Mouse (Mus musculus) R1 (cell line): ENCODE measurements around the gene Fam234a.

Experiments used
- DNase-seq: peaks from one replicate; pipeline ENCODE4 v3.0.0-alpha.2; 2018; ENCODE audit warnings: low read depth, low spot score

Fam234a gene

DNA sequence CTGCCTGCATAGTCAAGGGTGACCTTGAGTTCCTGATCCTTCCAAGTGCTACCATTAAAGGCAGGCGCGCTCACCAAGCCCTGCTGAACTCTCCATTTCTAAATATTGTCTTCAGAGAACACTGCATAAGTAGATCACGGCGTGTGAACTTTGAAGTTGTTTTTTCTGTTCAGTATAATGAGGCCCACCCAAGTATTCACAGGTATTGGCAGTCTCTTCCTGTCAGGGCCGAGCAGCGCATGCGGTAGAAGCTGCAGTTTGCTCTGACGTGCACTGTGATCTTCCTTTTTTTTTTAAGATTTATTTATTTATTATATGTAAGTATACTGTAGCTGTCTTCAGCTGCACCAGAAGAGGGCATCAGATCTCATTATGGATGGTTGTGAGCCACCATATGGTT is 9.7 kb downstream of the Fam234a start:
- DNase-seq = no peak

DNA sequence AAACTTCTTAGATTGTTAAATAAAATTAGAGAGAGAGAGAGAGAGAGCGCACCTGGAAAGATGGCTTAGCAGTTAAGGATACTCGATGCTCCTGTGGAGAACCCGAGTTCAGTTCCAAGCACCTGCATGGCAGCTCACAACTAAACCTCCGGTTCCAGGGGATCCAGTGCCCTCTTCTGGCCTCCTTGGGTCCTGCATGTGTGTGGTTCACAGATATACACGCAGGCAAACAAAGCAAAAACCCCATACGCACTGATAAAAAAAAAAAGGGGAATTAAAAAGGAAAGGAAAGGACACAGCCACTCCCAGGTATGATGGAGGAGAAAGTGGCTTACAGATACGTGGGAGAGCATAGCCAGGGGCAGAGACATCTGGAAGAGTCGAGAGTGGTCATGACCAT is 11.2 kb downstream of the Fam234a start:
- peak; percentile 79 for DNase-seq

DNA sequence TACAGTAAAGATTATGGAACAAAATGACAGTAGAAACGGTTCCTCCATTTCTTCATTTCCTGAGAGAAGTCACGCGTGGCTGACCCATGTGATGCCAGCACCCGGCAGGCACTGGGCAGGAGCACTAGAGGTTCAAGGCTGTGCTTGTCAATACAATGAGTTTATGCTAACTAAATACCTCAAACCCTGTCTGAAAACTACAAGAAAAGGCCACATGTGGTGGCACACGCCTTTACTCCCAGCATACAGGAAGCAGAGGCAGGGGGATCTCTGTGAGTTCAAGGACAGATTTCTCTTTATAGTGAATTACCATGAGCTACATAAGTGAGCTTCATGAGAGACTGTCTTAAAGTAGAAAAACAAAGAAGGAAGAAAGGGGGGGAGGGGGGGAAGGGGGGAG is 12.9 kb downstream of the Fam234a start:
- peak; percentile 89 for DNase-seq

DNA sequence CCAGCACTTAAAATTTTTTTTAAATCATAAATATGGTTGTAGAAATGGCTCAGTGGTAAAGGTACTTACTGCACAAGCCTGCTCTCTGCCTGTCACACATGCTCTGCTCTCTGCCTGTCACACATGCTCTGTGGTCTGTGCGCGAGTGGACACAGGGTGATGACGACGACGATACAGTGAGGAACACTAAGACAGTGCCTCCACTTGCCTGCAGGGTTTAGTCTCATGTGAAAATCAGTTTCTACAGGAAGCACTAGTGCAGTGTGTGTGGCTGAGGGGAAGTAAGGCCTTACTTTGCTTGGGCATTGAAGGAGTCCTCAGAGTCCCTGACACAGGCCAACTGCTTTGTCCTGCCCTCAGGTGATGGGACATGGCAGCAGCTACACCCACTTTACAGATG is 14.3 kb downstream of the Fam234a start:
- DNase-seq = no peak

DNA sequence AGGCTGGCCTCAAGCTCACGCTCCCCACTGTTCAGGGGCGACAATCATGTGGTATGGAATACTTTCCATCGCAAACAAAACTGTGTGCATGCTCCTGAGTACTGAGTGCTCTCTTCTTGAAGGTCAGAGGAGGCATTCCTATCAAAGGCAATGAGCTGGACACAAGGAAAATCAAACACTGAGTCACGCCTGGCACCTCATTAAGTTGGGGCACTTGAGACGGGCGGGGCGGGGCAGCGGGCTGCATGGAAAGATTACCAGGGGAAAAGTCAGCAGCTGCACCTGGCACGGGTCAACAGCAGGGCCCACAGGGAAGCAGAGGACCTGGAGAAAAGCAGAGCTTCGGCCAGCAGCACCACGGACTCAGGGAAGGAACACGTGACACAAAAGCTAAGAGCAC is 18.9 kb downstream of the Fam234a start:
- no peak for DNase-seq

DNA sequence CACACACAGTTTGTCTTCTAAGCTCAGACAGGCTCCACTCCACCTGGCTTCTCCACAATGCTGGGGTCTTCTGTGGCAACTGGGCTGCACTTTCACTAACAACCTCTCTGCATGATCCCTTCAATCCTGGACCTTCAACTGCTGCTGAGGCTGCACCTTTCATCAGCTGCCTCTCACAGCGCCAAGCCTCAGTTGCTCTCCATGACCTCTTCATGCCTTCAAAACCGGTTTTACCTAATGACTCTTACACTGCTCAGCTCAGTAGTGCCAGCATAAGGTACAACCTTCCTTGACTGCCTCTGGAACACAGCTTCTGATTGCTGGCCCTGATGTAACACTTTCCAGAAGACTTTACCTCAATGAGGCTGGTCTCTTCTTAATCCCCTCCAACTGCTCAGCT is 22.5 kb downstream of the Fam234a start:
- DNase-seq = no peak

DNA sequence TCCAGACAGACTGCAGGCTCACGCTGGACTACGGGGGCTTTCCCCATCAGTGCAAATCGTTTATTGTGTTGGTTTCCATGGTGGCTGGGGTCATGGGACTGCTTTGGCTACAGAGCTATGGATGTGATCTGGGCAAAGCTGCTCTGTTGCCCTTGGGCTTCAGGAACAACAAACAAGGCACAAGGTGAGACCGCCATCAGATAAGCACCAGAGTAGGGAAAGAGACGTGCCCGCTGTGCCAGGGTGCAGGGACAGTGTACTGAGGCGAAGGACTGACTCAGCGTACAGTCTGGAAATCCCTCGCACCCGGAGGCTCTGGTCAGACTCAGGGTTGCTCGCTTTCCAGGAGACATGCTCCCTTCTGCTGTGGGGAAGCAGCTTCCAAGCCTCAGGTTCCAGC is 31.4 kb downstream of the Fam234a start:
- DNase-seq = no peak

DNA sequence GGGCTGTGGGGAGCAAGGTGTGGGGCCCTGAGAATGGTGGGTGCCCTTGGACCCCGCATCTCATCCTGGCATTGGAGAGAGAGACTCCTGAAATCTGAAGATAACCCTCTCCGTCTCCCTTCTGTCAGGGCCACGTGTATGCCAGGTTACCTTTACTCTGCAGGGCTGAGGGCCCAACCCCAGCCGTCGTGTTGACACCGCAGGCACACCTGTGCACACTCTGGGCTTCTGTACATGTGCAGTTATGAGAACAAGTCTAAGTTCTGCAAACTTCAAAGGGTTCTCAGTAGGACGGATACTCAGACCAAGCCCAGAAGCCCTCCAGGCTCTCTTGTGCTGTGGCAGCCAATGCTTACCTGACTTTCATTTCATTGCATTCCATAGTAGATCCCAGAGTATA is 31.8 kb downstream of the Fam234a start:
- DNase-seq = no peak

DNA sequence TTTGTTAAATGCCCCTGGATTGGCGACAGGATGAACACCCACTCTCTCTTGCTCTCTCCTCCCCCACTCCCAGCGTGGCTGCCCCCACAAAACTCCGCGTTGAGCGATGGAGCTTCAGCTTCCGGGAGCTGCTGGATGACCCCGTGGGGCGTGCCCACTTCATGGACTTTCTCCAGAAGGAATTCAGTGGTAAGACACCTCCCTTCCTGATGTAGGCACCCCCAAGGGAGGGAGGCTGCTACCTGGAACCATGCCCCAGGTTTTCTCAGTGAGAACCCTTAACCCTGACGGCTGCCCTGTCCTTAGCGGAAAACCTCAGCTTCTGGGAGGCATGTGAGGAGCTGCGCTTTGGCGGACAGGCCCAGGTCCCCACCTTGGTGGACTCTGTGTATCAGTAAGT is 36.4 kb downstream of the Fam234a start, which contains the start of gene Arhgdig:
Gene Arhgdig (minus strand): TSS at position 101 of the 400 bp plus-strand sequence.
- peak; percentile 33 for DNase-seq

DNA sequence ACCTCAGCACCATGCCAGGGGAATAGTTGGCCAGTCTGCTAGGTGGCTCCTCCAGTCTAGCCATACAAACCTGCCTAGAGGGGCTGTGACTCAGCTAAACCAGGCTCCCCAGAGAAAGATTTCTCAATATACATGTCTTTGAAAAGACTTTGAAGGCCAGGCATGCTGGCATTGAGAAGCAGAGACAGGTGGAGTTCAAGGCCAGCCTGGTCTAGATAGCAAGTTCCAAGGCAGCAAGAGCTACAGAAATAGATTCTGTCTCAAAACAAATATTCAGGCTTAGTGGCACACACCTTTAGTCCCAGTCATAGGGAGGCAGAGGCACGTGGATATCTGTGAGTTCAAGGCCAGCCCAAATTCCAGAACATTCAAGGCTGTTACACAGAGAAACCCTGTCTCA is 37.6 kb downstream of the Fam234a start:
- DNase-seq = peak; percentile 56

DNA sequence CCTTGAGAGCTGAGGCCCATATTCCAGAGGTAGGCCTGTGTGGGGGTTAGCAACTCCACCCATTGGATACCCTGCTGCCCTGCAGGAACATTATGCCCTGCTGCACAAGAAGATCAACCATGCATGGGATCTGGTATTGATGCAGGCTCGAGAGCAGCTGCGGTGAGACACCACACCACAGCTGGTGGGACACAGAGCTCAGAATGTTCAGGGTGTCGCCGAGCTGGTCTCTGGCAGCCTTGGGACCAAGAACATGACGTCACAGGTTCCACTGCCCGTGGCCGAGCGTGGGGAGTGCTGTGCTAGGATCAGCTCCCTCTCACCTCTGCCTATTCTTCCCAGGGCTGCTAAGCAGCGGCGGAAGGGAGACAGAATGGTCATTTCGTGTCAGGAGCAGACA is 39.3 kb downstream of the Fam234a start:
- DNase-seq = no peak

DNA sequence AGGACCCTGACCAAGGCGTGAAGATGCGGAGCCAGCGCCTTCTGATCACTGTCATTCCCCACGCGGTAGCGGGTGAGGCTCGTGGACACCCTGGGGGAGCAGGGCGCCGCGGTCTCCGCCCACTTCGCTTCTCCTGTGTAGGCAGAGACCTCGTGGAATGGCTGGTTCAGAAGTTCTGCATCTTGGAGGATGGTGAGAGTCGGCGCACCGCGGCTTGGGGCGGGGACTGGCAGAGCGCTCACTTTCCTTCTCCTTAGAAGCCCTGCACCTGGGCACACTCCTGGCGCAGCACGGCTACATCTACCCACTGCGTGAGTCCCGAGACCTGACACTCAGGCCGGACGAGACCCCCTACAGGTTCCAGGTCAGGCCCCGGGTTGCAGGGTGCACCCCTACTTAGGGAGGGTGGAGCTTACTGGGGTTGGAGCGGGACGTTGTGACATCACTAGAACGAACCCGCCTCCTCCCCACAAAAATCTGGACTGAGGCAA is 40.7 kb downstream of the Fam234a start:
- DNase-seq = peak; percentile 58

DNA sequence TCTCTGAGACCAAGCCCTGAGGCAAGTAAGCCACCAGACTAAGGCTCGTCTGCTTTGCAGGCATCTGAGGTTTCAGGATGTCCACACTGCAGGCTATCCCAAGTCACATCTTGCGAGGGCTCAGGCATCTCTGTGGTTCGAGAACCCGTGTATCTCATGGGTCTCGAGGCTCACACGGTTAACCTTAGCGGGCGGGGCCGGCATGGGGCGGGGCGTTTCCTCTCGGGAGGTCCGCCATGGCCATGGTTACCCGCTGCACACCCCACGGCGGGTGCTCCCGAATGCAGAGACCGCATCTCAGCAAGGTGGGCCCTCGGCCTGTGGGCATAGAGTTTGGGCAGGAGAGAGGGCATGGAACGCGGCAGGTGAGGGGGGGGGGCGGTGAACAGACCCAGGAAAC is 41.3 kb downstream of the Fam234a start, which contains the start of gene Rgs11:
Gene Rgs11 (plus strand): TSS at position 215 of the 400 bp plus-strand sequence.
- no peak for DNase-seq

DNA sequence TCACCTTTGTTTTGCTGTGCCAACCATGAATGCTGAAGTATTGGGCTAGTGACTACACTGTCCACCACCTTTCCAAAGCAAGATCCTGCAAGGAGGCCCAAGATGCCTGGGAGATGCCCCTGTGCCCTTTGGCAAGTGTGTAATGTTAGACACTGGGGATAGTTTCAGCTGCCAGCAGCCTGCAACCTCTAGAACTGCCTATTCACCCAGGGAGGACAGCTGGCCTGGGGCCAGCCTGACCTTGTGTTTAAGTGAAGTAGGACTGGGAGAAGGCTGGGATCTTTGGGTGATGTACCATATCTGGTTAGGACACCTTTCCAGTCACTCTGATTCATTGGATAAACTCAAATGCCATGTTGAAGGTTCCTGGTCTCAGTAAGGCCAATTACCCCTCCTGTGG is 42.0 kb downstream of the Fam234a start:
- no peak for DNase-seq

DNA sequence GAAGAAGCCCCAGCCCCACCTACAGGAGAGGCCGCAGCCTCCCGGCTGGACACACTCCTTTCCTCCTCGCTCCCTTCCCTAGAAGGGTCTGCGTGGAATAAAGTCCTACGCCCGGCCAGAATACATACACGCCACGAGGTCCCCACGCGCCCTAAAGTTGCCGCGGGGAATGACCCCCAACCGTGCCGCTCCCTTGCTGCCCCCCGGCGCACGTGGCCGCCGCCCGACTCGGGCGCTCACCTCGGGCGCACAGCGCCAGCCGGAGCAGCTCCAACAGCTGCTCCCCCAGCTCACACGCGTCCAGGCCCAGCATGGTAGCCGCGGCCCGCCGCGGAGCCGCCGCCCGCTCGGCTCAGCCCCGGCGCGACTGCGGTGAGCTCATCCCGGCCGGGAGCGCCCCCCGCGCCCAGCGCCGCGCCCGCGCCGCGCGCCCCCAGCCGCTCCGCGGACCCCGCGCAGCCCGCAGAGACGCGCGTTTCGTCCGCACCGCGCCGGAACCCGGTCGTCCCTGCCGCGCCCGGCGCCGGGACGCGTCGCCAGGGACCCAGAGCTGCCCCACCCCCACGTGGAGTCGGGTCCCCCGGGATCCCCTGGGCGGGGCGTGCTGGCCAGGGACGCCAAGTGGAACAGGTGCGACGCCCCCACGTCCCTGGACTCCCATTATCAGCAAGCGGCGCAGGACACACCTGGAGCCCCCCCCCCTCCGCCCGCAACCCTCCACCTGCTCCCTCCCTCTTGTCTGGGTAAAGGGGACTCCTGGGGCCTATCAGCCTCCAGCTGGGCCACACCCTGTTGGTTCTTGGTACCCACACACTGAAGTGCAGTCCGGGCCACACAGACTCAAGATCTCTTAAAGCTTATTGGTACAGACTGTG is 43.0 kb downstream of the Fam234a start:
- peak; percentile 58 for DNase-seq

DNA sequence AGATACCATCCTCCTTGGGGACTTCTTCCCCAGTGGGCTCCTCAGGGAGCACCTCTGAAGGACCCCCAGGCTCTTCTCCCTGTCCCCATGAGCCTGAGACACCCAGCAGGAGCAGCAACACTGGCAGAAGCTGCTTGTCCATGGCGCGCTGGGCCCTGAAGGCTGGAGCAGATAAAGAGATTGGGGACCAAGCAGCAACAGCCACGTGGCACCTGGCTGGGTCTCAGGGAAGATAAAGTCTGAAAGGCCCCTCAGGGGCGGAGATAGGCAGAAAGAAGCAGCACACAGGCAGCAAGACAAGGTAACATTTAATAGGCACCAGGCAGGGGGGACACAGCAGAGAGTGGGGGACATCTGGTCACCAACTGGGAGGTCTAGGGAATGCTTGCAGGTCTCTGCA is 45.1 kb downstream of the Fam234a start, which contains the start of gene Pdia2:
Gene Pdia2 (minus strand): TSS at position 196 of the 400 bp plus-strand sequence.
- DNase-seq = no peak

DNA sequence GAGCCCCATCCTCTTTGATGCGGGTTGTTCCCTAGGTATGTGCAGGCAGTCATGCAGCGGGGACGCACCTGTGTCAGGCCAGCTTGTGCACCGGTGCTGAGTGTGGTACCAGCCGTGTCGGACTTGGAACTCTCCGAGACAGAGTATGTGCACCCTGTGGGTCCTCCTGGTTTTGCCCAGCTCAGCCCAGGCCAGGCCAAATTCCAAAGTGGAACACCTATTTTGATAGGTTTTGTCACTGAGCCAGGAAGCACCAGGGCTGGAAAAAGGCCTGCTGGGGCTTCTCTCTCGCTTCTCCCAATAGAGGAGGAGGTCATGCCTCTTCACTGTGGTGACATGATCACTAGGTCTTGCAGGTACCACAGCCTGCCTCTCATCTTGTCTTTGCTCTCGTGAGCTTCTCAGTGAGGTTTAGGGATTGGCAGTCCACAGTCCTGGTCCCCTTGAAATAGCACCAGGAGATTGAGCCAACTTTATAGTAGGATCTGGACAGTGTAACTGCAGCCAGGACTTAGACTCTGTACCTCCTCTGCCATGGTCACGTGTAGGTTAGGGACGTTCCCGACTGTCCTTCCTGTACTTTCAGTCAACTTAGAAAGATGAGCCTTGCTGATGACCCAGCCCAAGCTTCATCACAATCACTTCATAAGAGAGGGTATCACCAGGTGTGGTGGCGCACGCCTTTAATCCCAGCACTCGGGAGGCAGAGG is 51.4 kb downstream of the Fam234a start:
- DNase-seq = no peak

DNA sequence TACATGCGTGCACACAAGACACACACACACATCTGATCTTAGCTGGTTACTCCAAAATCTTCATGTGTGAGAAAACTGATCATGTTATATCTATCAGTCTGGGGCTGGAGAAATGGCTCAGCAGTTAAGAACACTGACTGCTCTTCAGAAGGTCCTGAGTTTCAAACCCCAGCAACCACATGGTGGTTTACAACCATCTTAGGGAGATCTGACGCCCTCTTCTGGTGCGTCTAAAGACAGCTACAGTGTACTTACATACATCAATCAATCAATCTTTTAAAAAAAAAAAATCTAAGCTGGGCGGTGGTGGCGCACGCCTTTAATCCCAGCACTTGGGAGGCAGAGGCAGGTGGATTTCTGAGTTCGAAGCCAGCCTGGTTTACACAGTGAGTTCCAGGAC is 52.6 kb downstream of the Fam234a start:
- peak; percentile 48 for DNase-seq

DNA sequence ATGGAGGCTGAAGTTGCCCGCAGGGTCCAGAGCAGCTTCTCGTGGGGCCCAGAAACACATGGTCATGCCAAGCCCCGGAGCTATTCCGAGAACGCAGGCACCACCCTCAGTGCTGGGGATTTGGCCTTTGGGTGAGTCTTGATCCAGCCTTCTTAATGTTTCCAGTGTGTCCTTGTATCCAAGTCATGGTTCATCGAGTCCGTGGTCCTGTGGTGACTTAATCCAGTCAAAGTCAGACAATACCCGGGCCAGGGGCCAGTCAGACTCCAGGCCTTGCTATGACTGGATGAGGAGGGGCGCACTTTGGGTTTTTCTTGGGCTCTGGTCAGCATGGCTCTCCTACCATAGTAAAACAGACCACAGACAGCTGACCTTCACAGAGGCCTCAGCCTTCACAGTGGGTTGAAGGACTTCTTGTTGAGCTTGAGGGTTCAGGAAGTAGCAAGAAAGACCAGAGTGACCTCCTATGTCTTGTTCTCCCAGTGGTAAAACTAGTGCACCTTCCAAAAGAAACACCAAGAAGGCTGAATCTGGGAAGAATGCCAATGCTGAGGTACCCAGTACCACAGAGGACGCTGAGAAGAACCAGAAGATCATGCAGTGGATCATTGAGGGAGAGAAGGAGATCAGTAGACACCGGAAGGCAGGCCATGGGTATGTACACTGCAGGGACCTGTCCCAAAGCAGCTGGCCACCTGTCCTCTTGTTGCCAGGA is 55.8 kb downstream of the Fam234a start:
- DNase-seq = no peak

DNA sequence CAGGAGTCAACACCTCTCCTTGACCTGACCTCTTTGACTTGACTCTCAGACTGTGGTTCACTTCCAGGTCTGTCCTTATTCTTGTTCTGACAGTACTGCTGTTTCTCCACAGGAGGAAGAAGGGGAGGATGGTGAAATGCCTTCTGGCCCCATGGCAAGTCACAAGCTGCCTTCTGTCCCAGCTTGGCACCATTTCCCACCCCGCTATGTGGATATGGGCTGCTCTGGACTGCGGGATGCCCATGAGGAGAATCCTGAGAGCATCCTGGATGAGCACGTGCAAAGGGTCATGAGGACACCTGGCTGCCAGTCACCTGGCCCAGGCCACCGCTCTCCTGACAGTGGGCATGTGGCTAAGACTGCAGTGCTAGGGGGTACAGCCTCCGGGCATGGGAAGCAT is 56.5 kb downstream of the Fam234a start:
- no peak for DNase-seq

DNA sequence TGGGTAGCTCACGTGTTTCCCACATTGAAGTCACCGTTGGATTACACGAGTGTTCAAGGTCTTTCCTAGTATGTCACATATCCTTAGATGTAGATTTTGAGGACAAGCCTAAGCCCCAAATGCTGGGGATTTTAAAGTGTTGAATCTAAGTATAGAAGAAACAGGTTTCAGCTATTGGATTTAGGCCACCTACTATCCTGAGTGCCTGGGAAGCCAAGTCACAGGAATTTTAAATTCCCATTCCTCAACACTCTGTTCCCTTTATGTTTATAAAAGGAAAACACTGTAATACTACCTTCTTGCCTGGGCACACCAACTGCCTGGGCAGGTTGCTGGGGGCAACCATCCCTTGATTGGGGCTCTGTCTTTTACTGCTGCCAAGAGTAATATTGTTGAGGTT is 62.9 kb downstream of the Fam234a start:
- no peak for DNase-seq

DNA sequence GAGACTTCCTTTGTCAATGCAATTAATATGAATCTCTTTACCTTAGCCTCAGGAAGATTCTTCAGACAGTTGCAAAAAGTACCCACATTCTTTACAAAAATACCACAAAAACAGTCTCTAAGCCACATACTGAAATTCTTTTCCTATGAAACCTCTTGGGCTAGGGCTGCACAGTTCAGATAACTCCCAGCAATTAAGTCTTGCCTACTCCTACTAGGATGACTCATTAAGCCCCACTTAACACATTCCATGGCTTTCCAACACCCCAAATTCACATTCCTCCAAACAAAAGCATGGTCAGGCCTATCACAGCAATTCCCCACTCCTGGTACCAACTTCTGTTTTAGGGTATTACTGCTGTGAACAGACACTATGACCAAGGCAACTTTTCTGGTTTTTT is 65.4 kb downstream of the Fam234a start:
- peak; percentile 84 for DNase-seq
